Mouse (Mus musculus) spleen, adult 2 months (tissue): ENCODE results near the gene Adpgk.

ENCODE experiments used
- CTCF ChIP-seq: fragments of 200-500 bp; IDR thresholded peaks from 2 replicates; pipeline ENCODE4 v1.5.1; 2011; ENCODE audit warnings: mild to moderate bottlenecking, inconsistent platforms; ENCODE audit not compliant: insufficient read depth, insufficient read length, insufficient replicate concordance; ENCODE audit errors: extremely low read depth
- POLR2A ChIP-seq: fragments of 200-500 bp; IDR thresholded peaks from 2 replicates; pipeline ENCODE4 v1.6.1; 2011; ENCODE audit warnings: low read depth, low read length, inconsistent platforms

GRCm38 (mm10) chr9:59290957-59291687, at the start of gene Adpgk:
- TF ChIP-seq POLR2A (peak; percentile 97), CTCF (peak; percentile 32; the same call in 1 of the 2 replicates)
